Mouse (Mus musculus): ENCODE measurements at regions not wholly inside any gene's neighbourhood (a gene's known extent, or its start where the extent isn't known, plus 50 kb on each side); places are given as distances from the start of the nearest gene placed in this dataset.

DNA sequence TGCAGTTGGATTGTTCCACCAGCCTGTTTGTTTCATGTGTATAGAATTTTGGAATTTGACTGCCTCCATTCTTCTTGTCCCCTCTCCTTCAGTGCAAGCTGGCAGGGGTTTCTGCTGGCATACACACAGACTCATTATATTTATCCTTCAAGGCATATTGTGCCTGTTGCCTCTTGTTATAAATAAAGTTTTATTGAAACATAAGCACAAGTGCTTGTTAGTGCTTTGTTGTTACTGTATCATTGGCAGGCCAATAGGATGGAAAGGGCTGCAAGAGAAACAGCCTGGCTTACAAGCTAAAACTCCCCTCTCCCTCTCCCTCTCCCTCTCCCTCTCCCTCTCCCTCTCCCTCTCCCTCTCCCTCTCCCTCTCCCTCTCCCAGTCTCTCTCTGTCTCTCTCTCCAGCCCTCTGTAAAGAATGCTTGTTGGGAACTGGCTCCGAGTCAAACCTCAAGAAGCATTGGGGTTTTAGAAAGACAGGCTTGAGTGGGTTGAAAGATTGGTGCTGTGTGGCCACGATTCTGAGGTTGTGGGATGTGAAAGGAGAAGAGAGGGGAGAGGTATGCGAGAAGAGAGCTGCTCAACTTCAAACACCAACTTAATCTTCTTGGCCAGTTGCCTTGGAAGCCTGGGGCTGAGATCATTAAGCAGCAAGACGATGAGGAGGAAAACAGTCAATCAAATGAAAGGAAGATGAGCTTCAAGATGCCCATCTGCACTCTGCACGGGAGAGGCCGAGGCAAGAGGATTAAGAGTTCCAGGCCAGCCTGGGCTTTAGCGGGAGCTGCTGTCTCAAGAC, 258.1 kb upstream of the Prok2 start:
- DNase-seq (ENCODE audit: low spot score) = no peak

DNA sequence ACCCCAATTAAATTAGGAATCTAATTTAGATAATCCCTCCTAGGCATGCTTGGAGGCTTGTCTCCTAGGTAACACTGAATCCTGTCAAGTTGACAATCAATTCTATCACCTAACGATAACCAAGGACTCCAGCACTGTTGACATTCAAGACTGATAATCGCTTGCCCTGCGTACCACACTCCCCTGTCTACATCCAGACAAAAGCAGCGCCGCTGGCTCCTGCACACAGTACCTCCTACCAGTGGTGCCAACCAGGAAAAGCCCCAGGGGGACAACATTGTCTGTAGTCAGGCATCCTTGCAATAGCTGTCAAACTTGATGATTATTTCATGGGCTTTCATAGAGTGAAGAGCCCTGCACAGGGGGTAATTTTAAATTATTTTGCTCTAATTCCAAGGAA, 253.4 kb upstream of the Prok2 start:
- DNase-seq (ENCODE audit: low spot score) = no peak

DNA sequence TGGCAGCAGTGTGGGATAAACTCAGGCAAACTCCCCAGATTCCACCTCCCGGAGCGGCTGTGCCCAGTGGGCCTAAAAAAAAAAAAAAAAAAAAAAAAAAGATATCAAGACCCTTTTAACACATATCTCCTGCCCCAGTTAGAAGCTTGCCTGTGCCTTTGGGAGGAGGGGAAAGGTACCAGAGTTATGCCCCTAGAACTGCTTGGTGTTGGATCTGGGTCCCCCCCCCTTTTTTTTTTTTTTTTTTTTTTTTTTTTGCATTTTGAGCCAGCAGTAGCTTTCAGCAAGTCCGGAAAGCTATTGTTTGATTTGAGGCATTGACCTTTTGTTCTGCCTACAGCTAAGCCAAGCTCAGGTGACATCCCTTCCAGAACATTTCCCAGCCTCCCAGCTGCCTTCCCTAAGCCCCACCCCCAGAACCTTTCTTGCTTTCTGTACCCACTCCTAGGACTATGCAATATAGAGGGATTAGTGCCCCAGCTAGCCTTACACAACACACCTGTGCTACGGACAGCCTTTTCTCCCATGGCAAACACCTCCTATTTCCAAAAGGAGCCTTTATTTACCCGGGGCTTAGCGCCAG, 252.1 kb upstream of the Prok2 start:
- no peak for DNase-seq (ENCODE audit: low spot score)

DNA sequence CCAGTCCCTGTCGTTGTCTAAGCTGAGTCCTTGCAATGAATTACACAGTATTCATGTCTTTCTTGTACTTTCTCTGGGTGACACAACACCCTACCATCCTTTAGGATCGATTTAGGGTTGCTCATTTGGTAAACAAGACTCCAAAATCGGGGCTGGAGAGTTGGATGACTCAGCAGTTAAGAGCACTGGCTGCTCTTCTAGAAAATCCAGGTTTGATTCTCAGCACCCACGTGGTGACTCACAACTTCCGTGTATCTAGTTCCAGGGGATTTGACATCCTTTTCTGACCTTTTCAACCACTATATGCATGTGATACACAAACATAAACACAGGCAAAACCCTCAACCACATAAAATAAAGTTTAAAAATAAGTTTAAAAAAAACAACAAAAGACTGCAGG, 250.0 kb upstream of the Prok2 start:
- no peak for DNase-seq (ENCODE audit: low spot score)

DNA sequence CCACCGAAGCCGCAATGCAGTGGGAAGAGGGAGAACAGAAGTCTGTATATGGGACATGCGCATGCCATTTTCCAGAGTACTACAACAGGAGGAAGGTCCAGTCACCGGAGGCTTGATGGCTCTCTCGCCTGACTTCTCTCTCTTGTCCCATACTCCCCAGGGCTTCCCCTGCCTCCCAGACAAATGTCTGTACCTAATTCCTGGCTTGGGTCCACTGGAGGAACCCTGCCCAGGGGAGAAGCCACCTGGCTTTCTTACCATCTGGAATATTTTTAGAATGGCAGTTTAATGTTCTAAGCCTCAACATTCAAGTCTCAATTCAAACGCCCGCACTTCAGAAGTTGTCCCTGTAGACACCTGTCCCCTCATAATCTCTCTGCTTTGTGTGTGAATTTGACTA, 249.3 kb upstream of the Prok2 start:
- DNase-seq (ENCODE audit: low spot score) = no peak

DNA sequence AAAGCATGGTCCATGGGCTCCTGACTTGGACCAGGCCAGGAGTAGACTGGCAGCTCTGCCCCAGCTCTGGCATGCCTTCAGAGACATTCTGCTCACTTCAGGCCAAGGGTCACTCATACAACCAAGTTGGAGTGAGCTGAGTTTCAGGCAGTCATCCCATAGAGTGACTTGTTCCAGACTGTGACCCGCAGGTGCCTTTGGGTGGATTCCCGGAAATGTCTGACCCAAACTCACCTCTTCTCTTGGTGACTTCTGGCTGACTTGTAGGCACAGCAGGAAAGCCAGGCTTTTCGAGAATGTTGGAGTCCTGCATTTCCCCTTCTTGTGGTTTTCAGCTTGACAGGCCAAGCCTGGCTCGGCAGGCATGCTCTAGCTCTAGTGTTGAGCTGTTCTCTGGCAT, 248.3 kb upstream of the Prok2 start:
- DNase-seq (ENCODE audit: low spot score) = no peak

DNA sequence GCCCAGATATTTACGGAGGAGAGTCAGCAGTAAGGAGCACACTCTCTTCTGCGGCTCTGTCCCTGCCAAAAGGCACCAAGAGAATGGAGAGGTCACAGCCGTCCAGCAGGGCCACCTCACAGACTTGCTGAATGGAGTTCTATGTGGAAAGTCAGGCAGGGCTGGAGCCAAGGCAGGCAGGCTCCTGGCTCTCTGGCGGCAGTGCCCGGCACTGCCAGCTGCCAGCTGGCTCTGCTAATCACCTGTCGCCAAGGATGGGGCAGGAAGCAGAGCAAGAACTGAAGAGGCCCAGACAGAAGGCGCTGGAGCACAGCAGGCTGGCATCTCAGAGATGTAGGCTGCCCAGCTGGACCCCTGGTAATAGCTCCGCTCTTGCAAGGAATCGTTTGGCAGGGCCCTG, 245.2 kb upstream of the Prok2 start:
- peak; percentile 18 for DNase-seq (ENCODE audit: low spot score)

DNA sequence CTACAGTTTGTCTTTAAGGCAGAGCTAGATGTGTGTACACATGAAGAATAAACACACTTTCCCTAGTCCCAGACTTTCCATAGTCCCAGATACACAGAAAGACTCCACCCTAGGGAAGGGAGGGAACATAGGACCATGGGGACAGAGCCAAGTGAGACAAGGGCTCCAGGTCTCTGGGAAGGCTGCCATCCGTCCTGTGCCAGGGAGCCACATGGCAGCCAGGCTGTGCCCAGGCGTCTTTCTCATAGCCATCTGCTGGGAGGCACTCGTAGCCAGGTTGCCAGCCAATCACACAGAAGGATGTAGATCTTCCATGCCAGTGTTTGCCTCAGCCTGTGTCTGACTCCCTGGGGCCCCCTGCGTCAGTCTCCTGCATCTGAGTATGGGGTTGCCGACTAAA, 242.7 kb upstream of the Prok2 start:
- DNase-seq (ENCODE audit: low spot score) = peak; percentile 47

DNA sequence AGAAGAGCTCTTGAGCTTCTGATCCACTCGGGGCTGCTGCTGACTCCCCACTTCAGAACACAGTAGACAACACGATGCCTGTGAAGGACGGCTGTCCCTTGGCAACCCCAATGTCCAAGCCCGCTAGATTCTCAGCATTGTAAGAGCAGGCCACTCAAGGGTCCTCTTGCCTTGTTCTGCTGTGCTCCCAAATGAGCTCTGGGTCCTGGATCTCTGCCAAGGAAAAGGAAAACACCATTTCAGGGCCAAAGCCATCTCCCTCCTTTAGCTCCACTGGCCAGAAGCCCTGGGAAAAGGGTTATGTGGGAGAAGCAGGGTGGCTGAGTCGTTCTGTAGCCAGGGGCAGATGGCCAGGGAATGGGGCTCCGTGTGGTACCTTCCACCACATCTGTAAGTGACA, 241.3 kb upstream of the Prok2 start:
- no peak for DNase-seq (ENCODE audit: low spot score)

DNA sequence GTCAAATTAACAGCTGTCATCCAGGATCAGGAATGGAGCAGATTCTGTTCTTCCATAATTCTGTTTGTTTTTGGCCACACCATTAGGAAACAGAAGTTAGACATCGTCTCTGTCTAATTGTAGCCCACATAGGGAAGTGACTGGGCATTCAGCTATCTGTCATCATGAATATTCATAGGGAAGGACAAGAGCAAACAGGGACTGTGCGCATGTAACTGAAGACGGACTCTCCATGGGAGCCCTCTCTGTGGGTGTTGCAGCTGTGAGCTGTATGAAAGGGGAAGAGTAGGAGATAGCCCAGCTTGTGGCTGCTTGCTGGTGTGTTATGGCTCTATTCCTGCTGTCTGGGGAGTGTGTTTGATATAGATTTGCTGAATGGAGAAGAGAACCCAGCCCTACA, 238.3 kb upstream of the Prok2 start:
- no peak for DNase-seq (ENCODE audit: low spot score)

DNA sequence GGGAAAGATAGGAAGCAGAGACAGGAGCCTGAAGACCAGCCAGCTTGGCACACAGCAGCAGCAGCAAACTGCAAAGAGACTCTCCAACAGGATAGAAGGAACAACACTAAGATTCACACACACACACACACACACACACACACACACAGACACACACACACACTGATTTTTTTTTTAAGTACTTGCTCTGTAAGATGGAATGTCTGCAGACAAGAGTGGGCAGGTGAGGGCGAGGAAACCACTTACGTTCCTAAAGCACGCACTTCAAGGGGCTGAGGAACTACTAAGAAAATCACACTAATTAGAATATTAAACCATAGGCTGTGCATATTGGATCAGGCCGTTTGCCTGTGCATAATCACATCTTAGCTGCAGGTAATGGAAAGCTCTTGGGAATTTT, 237.8 kb upstream of the Prok2 start:
- DNase-seq (ENCODE audit: low spot score) = no peak

DNA sequence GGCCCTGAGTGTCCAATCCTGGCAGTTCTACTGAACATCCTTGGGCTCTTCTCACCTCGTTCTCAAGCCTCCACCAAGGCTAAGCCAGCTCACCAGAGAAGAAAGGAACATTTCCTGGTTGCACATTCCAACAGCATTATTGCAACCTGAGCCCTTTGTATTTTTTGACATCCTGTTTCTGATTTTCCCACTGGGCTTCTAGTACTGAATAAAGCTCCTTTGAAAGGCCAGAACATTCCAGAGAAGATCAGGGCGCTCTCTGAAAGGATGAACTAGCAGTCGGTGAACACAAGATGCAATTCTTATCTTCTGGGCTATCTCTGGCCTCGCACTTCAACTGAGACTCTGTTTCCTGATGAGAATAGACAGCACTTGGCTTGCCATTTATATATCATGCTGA, 233.2 kb upstream of the Prok2 start:
- no peak for DNase-seq (ENCODE audit: low spot score)

DNA sequence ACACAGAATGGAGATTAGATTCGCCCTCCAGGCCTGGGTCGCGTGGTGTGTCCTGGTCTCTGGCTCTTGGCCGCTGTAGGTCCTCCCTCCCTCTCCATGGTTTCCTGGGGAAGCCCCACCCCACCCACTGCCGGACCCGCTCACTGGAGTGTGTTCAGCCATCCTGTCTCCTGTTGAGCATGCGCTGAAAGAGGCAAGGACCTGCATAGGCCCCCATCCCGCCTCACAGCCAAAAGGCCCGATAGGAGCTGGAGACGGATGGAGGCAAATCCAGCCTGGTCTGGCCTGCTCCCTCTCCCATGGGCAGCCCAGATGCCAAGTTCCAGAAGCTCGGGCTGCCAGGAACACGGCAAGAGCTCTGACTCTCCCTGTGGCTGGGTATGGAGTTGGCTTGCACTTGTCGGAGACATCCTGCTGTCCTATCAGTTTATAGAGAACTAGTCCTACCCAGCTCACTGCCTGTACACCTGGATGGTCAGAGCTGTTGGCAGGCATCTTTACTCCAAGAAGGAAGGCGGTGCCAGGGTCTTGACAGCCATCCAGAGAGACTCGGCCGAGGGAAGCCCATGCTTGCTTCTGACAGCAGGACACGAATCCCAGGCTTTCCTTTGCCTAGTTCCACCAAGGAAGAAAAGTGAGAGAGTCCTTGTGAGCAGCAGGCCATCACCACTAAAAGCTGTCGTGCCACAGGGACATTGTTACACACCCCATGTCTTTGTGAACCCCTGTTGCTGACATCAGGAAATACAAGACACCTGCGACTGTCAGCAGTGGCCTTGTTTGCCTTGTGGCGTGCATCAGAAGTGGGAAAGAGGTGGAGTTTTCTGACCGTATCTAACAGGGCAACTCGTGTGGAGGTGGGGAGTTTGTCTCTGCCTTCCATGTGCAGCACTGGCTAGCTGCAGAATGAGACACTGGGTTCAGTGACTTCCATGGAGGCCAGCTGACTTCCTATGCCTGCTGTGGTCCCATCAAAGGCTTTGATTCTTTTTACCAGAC, 228.9 kb upstream of the Prok2 start:
- no peak for DNase-seq (ENCODE audit: low spot score)

DNA sequence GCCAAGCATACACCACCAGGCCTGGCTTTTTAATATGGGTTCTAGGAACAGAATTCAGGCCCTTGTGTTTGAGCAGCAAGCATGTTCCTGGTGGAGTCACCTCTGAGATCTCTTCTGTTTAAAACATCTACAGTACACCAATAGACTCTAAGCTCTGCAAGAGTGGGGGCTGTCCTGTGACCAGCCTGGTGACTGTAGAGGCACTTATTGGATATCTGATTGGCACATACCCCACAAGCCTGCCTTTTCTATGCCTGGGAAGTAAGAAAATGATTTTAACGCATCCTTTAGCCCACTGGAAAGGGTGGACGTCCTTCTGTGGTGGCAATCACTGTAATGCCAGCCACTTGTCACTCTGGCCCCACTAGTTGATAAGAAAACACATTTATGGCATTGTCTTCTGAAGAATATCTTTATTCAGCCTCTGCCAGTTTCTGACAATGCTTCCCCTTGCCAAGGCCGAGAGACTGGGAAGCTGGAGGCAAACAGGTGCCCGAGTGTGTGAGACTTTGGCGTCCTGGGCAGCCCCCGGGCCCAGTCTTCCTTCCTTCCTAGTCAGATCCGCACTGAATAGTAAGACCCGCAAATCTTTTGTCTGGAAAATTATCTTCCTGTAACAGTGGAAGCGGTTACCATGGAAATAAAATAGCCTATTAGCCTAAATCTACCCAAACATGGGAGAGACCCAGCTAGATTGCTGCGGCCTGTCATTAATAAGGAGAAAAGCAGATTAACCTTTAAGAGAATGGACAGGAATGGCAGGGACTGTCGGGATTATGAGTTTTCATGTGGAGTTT, 228.0 kb upstream of the Prok2 start:
- DNase-seq (ENCODE audit: low spot score) = no peak

DNA sequence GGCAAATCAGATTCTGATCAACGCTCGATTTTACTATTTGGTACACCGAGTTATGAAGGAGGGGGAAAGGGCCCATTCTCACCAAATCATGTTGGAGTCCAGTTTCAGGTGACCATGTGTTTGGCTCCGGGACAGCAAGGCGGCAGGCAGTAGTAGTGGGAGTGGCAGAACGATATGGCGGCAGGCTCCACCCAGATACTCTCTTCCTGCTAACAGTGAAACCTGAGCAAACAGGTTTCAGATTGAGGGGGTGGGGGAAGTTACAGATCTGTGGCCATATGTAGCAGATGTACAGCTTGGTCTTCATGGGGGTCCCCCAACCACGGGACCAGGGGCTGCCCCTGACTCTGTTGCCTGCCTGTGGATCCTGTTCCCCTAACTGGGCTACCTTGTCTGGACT, 224.6 kb upstream of the Prok2 start:
- DNase-seq (ENCODE audit: low spot score) = no peak

DNA sequence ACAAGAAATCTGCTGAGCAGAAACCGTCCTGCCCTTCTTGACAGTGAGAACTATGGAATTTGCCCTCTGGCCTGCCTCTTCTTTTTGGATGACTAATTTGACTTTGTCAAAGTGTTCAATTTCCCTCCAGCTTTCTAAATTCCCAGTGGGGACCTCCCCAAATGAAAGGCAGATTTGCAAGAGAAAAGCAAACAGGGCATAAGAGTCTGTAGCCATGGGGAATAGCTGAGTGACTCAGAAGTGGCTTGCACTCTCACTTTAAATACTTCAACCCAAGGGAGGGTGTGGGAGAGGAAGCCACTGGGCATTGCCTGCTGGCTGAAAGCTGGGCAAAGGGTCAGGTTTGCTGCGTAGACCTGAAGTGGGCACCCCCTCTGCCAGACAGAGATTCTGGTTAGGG, 220.7 kb upstream of the Prok2 start:
- DNase-seq (ENCODE audit: low spot score) = no peak

DNA sequence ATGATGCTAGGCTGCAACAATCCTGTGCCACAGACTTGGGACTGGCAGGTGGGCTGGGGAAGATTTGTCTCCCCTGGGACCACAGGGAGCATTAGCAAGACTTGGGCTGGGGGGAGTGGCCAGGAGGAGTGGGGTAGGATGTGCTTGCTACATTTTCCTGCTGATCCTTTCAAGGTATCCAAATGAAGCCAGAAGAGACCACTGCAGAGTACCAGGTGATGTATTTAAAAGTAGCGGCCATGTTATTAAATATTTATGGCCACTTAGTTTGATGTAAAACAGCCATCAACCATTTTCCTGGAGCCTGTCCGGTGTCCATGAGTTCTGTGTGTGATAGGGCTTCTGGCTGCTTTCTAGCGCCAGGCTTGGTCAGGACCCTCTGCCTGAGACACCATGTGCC, 220.3 kb upstream of the Prok2 start:
- no peak for DNase-seq (ENCODE audit: low spot score)

DNA sequence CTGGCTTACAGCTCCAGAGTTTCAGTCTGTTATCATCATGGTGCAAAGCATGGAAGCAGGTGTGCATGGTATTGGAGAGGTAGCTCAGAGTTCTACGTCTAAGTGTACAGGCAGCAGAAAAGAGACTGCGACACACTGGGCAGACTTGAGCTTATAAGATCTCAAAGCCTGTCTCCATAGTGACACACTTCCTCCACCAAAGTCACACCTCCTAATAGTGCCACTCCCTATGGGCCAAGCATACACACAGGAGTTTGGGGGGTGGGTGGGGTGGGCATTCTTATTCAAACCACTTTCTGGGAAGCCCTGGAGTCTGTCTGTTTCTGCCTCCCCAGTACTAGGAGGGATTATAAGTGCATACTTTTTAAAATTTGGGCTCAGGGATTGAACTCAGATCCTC, 219.5 kb upstream of the Prok2 start:
- DNase-seq (ENCODE audit: low spot score) = no peak

DNA sequence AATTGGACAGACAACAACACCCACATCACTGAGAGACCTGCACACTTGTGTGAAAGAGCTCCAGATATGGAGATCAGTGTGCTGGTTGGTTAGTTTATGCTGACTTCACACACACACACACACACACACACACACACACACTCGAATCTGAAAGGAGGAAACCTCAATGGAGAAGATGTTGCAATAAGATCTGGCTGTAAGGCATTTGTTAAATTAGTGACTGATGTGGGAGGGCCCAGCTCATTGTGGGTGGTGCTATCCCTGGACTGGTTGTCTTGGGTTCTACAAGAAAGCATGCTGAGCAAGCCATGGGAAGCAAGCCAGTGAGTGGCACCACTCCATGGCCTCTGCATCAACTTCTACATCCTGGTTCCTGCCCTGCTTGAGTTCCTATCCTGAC, 216.8 kb upstream of the Prok2 start:
- no peak for DNase-seq (ENCODE audit: low spot score)

DNA sequence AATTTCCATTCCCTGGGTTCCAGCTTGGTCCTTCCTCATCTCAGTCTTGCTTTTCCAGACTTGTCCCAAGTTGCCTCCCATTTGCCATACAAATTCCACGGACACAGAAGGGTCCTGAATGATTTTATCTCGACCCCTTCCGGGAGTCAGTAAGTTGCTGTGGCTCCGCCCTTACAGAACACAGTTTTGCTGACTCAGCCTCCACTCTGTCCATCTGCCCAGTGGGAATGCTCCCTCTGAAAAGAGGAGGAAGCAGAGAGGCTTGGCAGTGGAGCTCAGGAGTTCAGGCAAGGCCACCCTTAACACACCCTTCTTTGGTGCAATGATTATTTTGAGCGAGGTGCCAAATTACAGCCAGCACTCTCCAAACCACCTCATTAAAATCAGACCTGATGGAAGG, 213.9 kb upstream of the Prok2 start:
- DNase-seq (ENCODE audit: low spot score) = no peak

DNA sequence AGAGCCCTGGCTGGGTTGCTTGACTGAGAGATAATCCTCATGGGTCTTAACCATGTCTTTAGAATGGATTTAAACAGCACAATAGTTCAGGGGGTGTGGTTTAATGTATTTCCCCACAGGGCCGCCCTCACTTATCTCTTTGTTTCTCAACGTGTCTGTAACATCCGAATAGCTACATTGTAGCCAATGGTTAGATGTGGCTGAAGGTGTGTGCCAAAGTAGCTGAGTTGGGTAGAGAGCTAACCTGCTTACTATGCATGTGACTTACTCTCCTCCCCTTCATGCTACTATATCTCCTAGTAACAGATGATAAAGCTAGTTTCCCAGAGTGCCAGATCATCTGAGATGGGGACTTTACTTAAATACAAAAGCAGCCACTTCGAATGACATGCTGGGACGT, 213.2 kb upstream of the Prok2 start:
- no peak for DNase-seq (ENCODE audit: low spot score)

DNA sequence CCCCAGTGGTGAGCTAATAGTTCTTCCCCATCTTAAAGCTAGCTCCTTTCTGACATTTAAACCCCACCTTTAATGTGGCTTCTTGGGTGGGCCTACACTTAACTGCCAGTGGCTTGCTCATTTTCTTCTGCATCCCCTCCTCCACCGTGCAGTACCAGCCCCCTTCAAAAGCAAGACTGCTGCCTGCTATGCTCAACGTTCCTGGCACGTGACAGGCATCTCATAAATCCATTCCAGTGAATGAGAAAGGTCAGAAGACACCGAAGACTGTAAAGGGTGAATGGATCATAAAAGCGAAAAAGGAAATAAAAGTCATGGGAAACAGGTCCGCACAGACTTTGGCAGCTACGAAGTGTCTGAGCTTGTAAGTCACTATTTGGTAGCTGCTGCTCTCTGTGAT, 212.8 kb upstream of the Prok2 start:
- DNase-seq (ENCODE audit: low spot score) = no peak
